Mouse (Mus musculus): ENCODE measurements around the gene Timm22. TPM values are rescaled to one million over a fixed set of nuclear protein-coding genes. Genes with fewer than 3 reads are reported as not detected.
A peak's percentile ranks its signal among the peaks of the same experiment; 100 is the strongest.

Gene Timm22
- total RNA-seq, 2 experiments from 2014 or later: 10.3 to 10.5 TPM

DNA sequence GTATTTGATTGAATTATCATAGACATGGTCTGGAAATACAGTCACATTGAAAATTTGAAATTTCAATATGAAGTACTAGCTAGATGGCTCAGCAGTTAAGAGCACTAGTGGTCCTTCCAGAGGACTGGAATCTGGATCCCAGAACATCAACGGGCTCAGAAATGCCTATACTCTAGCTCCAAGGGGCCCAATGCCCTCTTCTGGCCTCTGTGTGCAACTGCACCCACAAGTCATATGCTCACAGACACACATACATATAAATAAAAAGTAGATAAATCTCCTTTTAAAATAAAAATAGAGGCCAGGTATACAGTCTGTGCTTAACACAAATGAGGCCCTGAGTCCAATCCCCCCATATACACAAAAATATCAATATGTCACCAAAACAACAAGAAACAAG lies 19.7 kb upstream of the Timm22 start:
- no peak for ATAC-seq (ENCODE audit: poor library complexity, severe bottlenecking)

DNA sequence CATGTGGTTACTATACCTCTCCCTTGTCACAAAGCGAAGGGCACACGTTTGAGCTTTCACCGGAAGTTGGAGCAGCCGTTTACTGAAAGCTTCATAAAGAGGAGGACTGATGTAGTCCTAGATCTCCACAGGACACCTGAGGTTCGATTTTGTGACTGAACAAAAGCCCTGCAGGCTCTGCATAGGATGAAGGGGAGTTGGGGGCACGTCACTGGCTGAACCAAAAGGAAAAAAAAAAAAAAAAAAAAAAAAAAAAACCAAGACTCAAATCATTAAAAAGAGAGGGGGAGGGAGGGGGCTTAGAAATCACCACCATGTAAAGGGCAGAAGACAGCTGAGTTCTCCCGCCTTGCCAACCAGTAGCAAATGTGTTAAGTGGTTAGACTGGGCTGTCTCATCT lies 18.0 kb upstream of the Timm22 start:
- no peak for ATAC-seq (ENCODE audit: poor library complexity, severe bottlenecking)

DNA sequence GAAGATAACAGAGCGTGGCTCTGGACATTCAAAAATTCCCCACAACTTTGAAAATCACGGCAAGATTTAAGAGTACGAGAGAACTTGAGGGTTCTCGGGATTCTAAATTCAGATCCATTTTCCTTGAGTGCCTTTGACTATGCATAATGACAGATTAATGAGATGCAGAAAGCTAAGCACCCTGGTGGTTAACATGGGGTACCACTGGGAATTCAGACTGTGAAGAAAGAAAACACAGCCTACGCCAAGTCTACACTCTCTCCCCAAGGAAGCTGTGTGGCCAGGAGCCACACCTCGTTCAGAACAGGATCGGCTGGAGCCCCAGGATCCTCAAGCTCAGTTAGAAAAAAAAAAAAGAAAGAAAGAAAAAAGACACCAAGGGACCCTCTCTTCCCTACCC lies 14.2 kb upstream of the Timm22 start:
- no peak for ATAC-seq (ENCODE audit: poor library complexity, severe bottlenecking)

DNA sequence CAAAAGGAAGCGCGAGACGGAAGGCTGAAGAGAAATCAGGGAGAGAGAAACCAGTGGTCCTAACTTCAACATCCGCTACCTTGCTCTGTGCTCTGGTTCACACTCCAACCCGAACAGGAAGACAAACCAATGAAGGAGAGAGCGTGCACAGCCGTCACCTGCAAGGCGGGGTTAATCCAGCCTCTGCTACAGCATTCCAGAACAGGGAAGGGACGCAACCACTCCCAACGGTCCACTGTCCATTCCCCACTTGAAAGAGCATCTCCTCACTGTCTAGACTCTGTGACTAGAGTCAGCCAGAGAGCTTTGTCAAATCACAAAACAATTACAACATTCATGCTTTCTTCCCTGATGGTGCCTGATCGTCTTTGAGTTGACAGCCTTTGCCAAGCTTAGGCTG lies 13.8 kb upstream of the Timm22 start:
- no peak for ATAC-seq (ENCODE audit: poor library complexity, severe bottlenecking)

DNA sequence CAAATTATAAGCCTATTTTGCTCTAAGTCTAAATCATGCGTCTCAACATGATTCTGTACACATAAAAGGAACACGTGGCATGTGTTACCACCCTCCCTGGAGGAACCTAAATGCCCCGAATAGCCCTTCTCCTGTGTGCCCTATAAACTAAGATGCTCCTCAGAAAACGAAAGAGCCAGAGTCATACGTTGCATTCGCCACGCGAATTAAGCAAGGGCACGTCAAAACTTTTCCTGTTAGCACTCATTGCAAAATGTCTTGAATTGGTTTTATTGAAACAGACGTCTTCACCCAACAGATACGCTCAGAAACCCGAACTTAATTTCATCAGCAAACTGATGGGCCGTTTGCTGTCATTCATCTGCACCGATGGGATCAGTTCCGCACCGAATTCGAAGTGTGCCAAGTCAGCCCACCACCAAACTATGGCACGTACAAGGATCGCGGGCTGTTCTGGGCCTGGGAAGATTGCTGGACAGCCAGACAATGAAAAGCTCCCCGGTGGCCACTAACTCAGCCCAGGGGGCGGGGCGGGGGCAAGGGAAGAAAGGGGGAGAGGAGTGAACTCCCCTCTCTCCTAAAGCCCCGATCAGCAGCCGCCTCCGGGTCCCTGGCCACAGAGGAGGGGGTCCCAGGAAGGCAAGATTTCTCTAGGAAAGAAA lies 9.0 kb upstream of the Timm22 start:
- ATAC-seq (ENCODE audit: poor library complexity, severe bottlenecking): peak; percentile 33

DNA sequence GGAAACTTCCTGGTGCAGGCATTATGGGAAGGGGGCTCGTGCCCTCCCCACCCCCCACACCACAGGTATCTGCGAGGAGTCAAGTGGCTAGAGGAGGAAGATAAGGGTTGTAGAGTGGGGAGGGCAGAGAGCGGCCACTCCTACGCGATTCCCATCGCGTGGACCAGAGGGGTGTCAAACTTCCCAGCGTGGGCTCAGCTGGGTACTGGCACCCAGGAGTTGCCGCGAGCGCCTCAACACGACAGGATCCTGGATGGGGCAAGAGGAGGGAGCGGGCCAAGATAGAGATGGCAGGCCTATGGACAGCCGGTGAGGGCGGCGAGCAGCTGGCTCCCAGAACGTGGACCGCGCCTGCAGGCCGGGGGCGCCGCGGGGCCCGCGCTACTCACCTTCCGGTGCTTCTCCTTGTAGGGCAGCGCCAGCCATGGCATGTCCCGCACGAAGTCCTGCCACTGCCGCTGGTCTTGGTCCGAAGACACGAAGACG lies 8.4 kb upstream of the Timm22 start:
- peak; percentile 22; the same call in 1 of the 2 replicates for ATAC-seq (ENCODE audit: poor library complexity, severe bottlenecking)

- ATAC-seq (ENCODE audit: poor library complexity, severe bottlenecking): peak; percentile 94
These were observed 7.8 kb upstream of the Timm22 start, which contains the start of gene Nxn for GRCm38 (mm10) chr11:76398798-76399586. Nxn (minus strand) TSS chr11:76399140.

- no peak for ATAC-seq (ENCODE audit: poor library complexity, severe bottlenecking)
These were observed 7.0 kb upstream of the Timm22 start for GRCm38 (mm10) chr11:76399587-76400330.

- no peak for ATAC-seq (ENCODE audit: poor library complexity, severe bottlenecking)
These were observed 5.4 kb upstream of the Timm22 start for GRCm38 (mm10) chr11:76401398-76401797.

- no peak for ATAC-seq (ENCODE audit: poor library complexity, severe bottlenecking)
These were observed 1.6 kb upstream of the Timm22 start for GRCm38 (mm10) chr11:76405113-76405512.

- no peak for ATAC-seq (ENCODE audit: poor library complexity, severe bottlenecking)
These were observed 1.0 kb upstream of the Timm22 start for GRCm38 (mm10) chr11:76405626-76406264.

- ATAC-seq (ENCODE audit: poor library complexity, severe bottlenecking): no peak
These were observed 4.1 kb downstream of the Timm22 start for GRCm38 (mm10) chr11:76410826-76411225.

- ATAC-seq (ENCODE audit: poor library complexity, severe bottlenecking): no peak
These were observed 6.5 kb downstream of the Timm22 start for GRCm38 (mm10) chr11:76413202-76413601.

GRCm38 (mm10) chr11:76415001-76415400 lies 8.2 kb downstream of the Timm22 start:
- ATAC-seq (ENCODE audit: poor library complexity, severe bottlenecking): no peak

GRCm38 (mm10) chr11:76415985-76416384 lies 9.2 kb downstream of the Timm22 start:
- ATAC-seq (ENCODE audit: poor library complexity, severe bottlenecking): no peak

DNA sequence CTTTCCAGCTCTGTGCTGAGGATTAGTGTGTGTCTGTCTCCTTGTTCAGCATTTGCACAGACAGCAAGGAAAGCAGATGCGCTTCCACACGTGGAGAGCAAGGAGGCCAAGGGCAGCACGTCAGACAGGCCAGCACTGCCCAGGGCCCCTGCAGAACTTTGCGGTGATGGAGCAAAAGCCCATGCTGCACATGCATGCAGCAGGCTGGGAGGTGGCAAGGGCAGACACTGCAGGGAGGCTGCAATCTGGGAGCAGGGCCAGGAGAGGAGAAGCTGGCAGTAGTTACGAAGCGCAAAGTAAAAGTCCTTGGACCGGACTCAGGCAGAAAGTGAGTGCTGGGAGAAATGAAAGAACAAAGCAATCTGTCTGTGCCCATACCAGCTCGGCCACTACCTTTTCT lies 11.7 kb downstream of the Timm22 start:
- no peak for ATAC-seq (ENCODE audit: poor library complexity, severe bottlenecking)

DNA sequence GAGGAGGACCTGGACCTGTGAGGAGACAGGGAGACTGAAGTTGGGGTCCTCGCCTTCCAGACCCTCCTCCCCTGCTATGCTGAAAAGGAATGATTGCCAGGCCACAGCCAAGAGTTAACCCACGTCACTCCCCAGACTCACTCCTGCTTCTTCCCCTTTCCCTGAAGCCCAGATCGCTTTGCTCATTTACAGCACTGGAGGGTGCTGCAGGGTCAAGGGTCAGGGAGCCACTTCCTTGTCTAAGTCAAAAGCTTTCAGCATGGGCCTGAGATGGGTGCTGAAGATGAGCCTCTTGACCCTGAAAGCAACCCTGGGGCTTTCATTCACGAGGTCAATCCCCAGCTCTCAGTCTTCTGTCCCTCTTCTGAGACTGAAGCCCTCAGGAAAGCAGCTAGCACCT lies 12.4 kb downstream of the Timm22 start:
- no peak for ATAC-seq (ENCODE audit: poor library complexity, severe bottlenecking)

DNA sequence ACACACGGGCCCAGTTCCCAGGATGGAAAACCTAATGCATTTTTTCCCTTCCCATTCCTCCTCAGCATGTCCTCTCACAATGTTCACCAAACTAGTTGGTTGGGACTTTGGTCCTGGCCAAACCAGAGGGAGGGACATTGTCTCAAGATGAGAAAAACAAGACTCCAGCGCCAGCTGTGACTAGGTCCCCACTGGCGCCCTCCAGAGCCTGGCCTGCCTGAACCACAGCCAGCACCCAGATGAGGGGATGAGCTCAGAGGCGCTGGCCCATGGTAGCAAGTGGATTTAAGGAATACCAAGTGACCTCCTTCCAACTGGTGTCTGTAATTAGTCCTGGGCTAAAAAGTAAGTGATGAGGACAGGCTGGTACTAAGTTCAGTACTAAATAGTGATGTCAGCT lies 14.1 kb downstream of the Timm22 start:
- no peak for ATAC-seq (ENCODE audit: poor library complexity, severe bottlenecking)

GRCm38 (mm10) chr11:76425749-76426148 lies 19.0 kb downstream of the Timm22 start:
- ATAC-seq (ENCODE audit: poor library complexity, severe bottlenecking): no peak

GRCm38 (mm10) chr11:76427781-76428180 lies 21.0 kb downstream of the Timm22 start:
- ATAC-seq (ENCODE audit: poor library complexity, severe bottlenecking): no peak

DNA sequence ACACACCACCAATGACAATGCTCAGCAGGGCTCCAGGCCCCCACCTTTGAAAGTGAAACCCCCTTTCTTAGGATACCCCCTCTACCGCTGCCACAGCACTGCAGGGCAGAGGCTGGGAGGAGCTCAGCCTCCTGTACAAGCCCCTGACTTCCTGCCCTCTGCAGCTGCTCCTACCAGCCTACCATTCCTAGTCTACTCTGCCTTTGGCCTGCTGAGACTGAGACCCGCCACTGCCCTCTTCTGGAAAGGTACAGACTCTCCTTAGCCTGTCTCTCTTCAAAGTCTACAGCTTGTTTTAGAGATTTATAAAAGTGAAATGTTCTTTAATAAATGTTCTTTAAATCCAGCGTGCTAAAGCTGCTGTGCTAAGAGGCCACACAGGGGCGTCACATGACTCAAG lies 22.3 kb downstream of the Timm22 start:
- no peak for ATAC-seq (ENCODE audit: poor library complexity, severe bottlenecking)

Data from megakaryocyte, adult 5-6 weeks (primary cell).